Mouse (Mus musculus) cerebellum, adult 9-10 months (tissue): ENCODE data around the gene Magi1.

ENCODE experiments used
- DNase-seq: peaks from one replicate; pipeline ENCODE4 v3.0.0; 2022

Magi1 gene

GRCm38 (mm10) chr6:93792309-93793215 lies 491.2 kb downstream of the Magi1 start:
- DNase-seq = no peak

GRCm38 (mm10) chr6:93789721-93790120 lies 494.0 kb downstream of the Magi1 start:
- DNase-seq = no peak

- DNase-seq = no peak
Observed at GRCm38 (mm10) chr6:93787042-93787441, 496.7 kb downstream of the Magi1 start.

GRCm38 (mm10) chr6:93786220-93786619 lies 497.5 kb downstream of the Magi1 start:
- DNase-seq = no peak

- no peak for DNase-seq
Observed at GRCm38 (mm10) chr6:93771081-93771480, 512.6 kb downstream of the Magi1 start.

GRCm38 (mm10) chr6:93770283-93771025 lies 513.3 kb downstream of the Magi1 start:
- DNase-seq = no peak

GRCm38 (mm10) chr6:93758114-93758513 lies 525.6 kb downstream of the Magi1 start:
- DNase-seq = no peak

GRCm38 (mm10) chr6:93757353-93758087 lies 526.2 kb downstream of the Magi1 start:
- DNase-seq = peak; percentile 80

GRCm38 (mm10) chr6:93743145-93743544 lies 540.6 kb downstream of the Magi1 start:
- DNase-seq = no peak

- DNase-seq = no peak
Observed at GRCm38 (mm10) chr6:93739786-93740185, 543.9 kb downstream of the Magi1 start.

- DNase-seq = no peak
Observed at GRCm38 (mm10) chr6:93737083-93737482, 546.6 kb downstream of the Magi1 start.

- no peak for DNase-seq
Observed at GRCm38 (mm10) chr6:93736071-93736470, 547.6 kb downstream of the Magi1 start.

GRCm38 (mm10) chr6:93733800-93734199 lies 549.9 kb downstream of the Magi1 start:
- DNase-seq = no peak

- no peak for DNase-seq
Observed at GRCm38 (mm10) chr6:93729702-93730101, 554.0 kb downstream of the Magi1 start.

- no peak for DNase-seq
Observed at GRCm38 (mm10) chr6:93728791-93729190, 554.9 kb downstream of the Magi1 start.

GRCm38 (mm10) chr6:93727630-93728178 lies 556.0 kb downstream of the Magi1 start:
- no peak for DNase-seq

- no peak for DNase-seq
Observed at GRCm38 (mm10) chr6:93726829-93727455, 556.8 kb downstream of the Magi1 start.

GRCm38 (mm10) chr6:93726121-93726520 lies 557.6 kb downstream of the Magi1 start:
- no peak for DNase-seq

- no peak for DNase-seq
Observed at GRCm38 (mm10) chr6:93724749-93725148, 559.0 kb downstream of the Magi1 start.

GRCm38 (mm10) chr6:93723226-93723625 lies 560.5 kb downstream of the Magi1 start:
- DNase-seq = no peak

- DNase-seq = no peak
Observed at GRCm38 (mm10) chr6:93719532-93719931, 564.2 kb downstream of the Magi1 start.

- no peak for DNase-seq
Observed at GRCm38 (mm10) chr6:93718385-93718784, 565.3 kb downstream of the Magi1 start.
